Mouse (Mus musculus): Measurements from ENCODE around the gene Bend4. TPM values are rescaled to one million over a fixed set of nuclear protein-coding genes. Genes with fewer than 3 reads are reported as not detected.

The Bend4 gene
- total RNA-seq, 2 experiments from 2014 or later = 10.1 to 11.3 TPM

DNA sequence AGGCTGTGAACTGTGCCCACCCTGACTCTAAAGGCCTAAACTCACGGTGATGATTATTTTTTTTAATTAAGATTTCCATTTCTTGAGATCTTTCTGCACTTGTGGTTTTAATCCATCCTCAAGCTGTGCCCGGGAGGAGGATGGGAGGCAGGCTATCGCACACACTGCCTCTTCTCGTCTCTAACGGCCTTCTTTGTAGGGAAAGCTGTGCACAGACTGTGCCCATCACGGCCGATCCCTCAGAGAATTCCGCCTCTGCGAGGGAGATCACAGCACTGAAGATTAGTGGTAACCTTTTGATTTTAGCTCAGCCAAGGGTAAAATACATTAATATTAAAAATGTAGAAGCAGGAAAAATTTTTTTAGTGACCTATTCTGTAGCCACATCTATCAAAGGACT, 4.8 kb downstream of the Bend4 start:
- no peak for DNase-seq (ENCODE audit: low spot score in 2 of 2)

DNA sequence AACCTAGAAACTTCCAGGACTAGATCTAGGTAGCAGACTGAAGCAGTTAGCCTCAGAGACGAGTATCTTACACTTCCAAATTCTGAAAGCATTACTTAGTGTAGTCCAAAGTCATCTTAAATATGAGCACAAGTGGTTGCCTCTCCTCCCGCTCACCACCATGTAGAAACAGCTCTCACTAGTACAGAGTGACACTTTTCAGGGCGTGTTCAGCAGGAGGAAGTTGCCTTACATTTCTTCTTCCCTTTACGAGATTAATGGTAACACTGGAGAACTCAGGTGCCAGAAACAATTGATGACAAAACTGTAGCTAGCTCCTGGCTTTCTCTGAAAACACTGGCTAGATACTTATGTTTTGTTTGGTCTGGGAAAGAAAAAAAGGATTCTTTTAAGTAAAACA, 8.7 kb downstream of the Bend4 start:
- no peak for DNase-seq (ENCODE audit: low spot score in 2 of 2)

DNA sequence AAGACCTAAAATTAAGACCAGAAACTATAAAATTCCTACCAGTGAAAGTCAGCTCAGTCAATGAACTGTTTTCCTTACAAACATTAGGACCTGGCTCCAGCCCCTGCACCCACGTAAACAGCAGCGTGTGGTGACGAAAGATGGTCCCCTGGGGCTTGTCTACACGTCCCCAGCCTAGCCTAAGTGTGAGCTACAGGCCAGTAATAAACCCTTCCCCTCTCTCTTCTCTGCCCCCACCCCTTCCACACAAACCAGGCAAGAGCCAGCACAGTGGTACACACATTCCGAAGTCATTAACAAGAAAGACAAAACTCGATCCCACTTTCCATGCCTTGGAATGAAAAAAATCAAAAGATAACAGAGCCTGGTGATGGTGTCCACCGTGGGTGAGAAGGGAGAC, 16.6 kb downstream of the Bend4 start:
- DNase-seq (ENCODE audit: low spot score in 2 of 2) = no peak

GRCm38 (mm10) chr5:67410426-67410825, 17.7 kb downstream of the Bend4 start:
- no peak for DNase-seq (ENCODE audit: low spot score in 2 of 2)

- no peak for DNase-seq (ENCODE audit: low spot score in 2 of 2)
Observed at GRCm38 (mm10) chr5:67408391-67408790, 19.7 kb downstream of the Bend4 start.

GRCm38 (mm10) chr5:67404919-67405318, 23.2 kb downstream of the Bend4 start:
- no peak for DNase-seq (ENCODE audit: low spot score in 2 of 2)

- no peak for DNase-seq (ENCODE audit: low spot score in 2 of 2)
Observed at GRCm38 (mm10) chr5:67404380-67404779, 23.7 kb downstream of the Bend4 start.

DNA sequence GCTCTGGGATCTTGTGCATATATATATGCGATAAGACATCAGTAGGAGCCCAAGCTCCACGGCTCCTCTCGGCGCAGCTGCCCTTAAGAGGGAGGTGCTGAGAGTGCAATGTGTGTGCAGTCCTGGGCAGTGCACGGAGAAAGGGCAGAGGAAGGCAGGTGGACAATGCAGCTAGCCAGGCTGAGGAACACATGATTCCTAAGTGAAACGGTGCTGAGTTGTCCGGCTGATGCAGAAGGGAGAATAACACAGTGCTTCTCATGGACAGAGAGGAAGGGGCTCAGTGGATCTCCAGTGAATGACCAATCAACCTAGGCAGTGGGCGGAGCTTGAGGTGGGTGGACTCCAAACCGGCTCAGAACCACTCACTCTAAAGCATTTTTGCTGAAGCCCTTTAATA, 26.5 kb downstream of the Bend4 start:
- DNase-seq (ENCODE audit: low spot score in 2 of 2) = no peak

GRCm38 (mm10) chr5:67400608-67401480, 27.3 kb downstream of the Bend4 start:
- no peak for DNase-seq (ENCODE audit: low spot score in 2 of 2)

DNA sequence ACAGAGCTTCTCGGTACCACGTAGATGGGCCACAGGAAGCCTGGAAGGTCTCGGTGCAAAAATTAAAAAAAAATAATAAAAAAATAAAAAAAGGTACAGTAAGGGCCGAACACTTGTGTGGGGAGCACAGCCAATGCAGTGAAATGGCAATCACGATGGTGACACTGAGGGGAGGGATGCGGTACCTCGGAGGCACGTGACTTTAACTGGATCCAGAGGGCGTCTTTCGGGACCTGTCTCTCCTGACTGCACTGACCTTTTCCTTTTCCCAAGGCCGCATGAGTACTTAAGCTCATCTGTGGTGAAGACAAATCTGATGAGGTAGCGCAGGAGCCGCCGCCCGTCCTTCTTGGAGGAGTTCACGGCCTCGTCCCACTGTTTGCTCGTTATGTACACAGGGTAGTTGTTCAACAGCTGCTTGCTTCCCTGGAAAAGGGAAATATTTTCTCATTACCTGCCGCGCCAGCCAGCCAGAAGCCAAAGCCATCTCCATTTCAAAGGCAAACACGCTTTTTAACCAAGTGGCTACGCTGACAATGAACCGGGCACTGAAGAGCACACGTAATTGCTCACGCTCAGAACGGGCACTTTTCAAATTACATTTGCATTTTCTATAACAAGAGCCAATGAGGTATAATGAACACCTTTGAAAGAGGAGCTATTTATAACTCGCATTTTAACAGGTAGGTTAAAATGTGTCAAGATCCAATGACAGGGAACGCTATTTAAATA, 28.1 kb downstream of the Bend4 start:
- DNase-seq (ENCODE audit: low spot score in 2 of 2) = no peak

GRCm38 (mm10) chr5:67397186-67397585, 30.9 kb downstream of the Bend4 start:
- no peak for DNase-seq (ENCODE audit: low spot score in 2 of 2)

GRCm38 (mm10) chr5:67395211-67395851, 32.8 kb downstream of the Bend4 start:
- DNase-seq (ENCODE audit: low spot score in 2 of 2) = no peak

DNA sequence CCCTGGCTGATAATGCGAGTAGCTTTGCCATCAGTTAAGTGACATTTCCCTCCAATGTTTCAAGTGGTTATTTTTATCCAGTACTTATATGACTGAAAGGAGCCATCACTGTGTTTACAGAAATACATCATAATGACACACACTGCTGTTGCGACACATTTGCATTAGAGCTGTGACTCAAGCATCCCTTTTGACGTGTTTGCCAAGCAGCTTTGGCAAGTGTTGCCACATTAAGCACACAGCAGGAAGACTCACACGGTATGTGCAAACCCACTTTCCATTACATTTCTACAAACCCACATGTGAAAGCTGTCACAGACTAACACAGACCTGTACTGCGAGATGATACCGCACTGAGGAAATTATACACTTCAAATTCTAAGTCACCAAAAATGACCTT, 34.2 kb downstream of the Bend4 start:
- DNase-seq (ENCODE audit: low spot score in 2 of 2) = no peak

DNA sequence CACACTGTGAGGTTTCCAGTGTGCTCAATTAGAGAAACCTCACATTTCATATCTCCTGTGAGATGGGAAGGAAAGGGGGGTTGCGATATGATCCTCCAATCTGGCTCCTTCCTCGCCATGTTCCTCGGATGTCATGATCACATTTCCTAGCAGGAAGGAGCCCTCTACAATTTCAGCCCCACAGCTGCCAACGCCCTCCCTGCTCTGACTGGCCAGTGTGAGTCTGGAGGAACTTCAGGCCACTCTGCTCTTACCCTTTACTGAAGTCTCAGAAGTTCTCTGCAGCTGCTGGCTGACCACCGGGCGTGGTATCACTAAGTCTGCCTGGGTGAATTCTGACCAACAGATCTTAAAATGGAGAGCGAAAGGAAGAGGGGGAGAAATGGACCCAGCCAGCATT, 45.6 kb downstream of the Bend4 start:
- no peak for DNase-seq (ENCODE audit: low spot score in 2 of 2)

- DNase-seq (ENCODE audit: low spot score in 2 of 2) = no peak
Observed at GRCm38 (mm10) chr5:67381690-67382089, 46.4 kb downstream of the Bend4 start.

GRCm38 (mm10) chr5:67377044-67377621, 51.0 kb downstream of the Bend4 start:
- no peak for DNase-seq (ENCODE audit: low spot score in 2 of 2)

DNA sequence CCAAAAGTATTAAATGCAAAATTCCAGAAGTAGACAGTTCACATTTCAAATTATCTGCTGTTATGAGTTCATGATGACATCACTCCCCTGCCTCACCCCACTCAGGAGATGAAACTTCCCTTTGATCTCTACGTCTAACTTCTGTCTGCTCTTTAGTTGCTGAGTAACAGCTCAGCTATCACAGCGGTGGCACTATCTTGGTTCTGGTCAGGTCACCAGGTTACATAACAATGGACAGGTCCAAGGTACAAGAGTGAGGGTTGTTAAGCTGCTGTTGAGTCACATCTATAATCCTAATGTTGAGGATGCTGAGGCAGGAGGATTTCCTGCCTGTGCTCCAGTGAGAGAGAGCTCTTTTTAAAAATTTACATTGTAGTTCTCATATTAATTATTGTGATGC, 65.2 kb downstream of the Bend4 start:
- no peak for DNase-seq (ENCODE audit: low spot score in 2 of 2)

DNA sequence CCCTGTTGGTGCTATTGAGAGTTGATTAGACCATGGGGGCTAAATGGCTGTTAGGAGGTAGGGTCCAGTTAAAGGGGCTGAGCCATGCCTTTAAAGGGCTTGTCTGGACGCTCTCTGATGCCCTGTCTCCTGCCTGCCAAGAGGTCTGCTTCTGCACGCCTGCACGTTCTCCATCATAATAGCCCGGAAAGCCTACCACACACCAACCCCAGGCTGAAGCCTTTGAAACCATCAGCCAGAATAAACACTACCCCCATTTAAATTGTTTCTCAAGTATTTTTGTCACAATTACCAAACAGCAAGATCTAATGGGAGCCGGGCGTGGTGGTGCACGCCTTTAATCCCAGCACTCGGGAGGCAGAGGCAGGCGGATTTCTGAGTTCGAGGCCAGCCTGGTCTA, 65.8 kb downstream of the Bend4 start:
- DNase-seq (ENCODE audit: low spot score in 2 of 2) = no peak

- peak; percentile 12 to 58 for DNase-seq (ENCODE audit: low spot score in 2 of 2)
Observed at GRCm38 (mm10) chr5:67348949-67349348, 79.2 kb downstream of the Bend4 start.

- no peak for DNase-seq (ENCODE audit: low spot score in 2 of 2)
Observed at GRCm38 (mm10) chr5:67347060-67347459, 81.0 kb downstream of the Bend4 start.
